Mouse (Mus musculus) right cerebral cortex, adult 18-20 months (tissue): ENCODE data around the gene Dcdc2c.

ENCODE experiments used
- DNase-seq: peaks from one replicate; pipeline ENCODE4 v3.0.0; 2022; ENCODE audit warnings: mixed read lengths

Gene Dcdc2c

GRCm38 (mm10) chr12:28436536-28436935 lies 115.7 kb downstream of the Dcdc2c start:
- DNase-seq, result no peak

GRCm38 (mm10) chr12:28432729-28433067 lies 119.5 kb downstream of the Dcdc2c start:
- DNase-seq, result no peak

- peak; percentile 61 for DNase-seq
Measured at GRCm38 (mm10) chr12:28431832-28432728, 120.1 kb downstream of the Dcdc2c start.

- no peak for DNase-seq
Measured at GRCm38 (mm10) chr12:28429856-28430255, 122.3 kb downstream of the Dcdc2c start.

GRCm38 (mm10) chr12:28416957-28417356 lies 135.2 kb downstream of the Dcdc2c start:
- no peak for DNase-seq

- no peak for DNase-seq
Measured at GRCm38 (mm10) chr12:28407656-28408405, 144.4 kb downstream of the Dcdc2c start.

GRCm38 (mm10) chr12:28402256-28402655 lies 149.9 kb downstream of the Dcdc2c start:
- DNase-seq, result no peak

- no peak for DNase-seq
Measured at GRCm38 (mm10) chr12:28401372-28401771, 150.8 kb downstream of the Dcdc2c start.

- DNase-seq, result no peak
Measured at GRCm38 (mm10) chr12:28392129-28392528, 160.1 kb downstream of the Dcdc2c start.
